8 mouse cellular contexts compared by ENCODE assay signal in genomic region chr14:46882431-46883067, GRCm38 (mm10). TPM values are rescaled to one million over a fixed set of nuclear protein-coding genes. Genes with fewer than 3 reads are reported as not detected.
A peak's percentile ranks its signal among the peaks of the same experiment; 100 is the strongest.
DNase-seq lines count a peak whose midpoint lies in the region; ATAC-seq and TF ChIP-seq lines count a peak whose summit lies in the region.

Samd4 (plus strand) TSS chr14:46882854.

- H3K27me3 ChIP-seq in forebrain, embryonic 13.5 days = peaks cover 11% of the 10 kb centered on the region; the same call in 1 of the 2 replicates
- no peaks in the 10 kb centered on the region for H3K27me3 ChIP-seq in heart, embryonic 16.5 days (ENCODE audit: control insufficient read depth, insufficient read depth, low read length)
- H3K27me3 ChIP-seq in liver, embryonic 14.5 days (ENCODE audit: control insufficient read depth, insufficient read depth, low read length) = peaks cover 59% of the 10 kb centered on the region
- H3K27me3 ChIP-seq in neural tube, embryonic 11.5 days (ENCODE audit: control insufficient read depth, insufficient read depth, low read length) = peaks cover 2% of the 10 kb centered on the region; the same call in 1 of the 2 replicates

- H3K9ac ChIP-seq in forebrain, embryonic 13.5 days = peak within 1 kb of the TSS; percentile 69
- H3K9ac ChIP-seq in heart, embryonic 16.5 days (ENCODE audit: low read length) = peak within 1 kb of the TSS; percentile 95
- no peak within 1 kb of the TSS for H3K9ac ChIP-seq in liver, embryonic 14.5 days (replicated peaks)
- H3K9ac ChIP-seq in neural tube, embryonic 11.5 days (ENCODE audit: low read length) = peak within 1 kb of the TSS; percentile 65

- peak within 1 kb of the TSS; percentile 98 for H3K4me2 ChIP-seq in forebrain, embryonic 13.5 days
- H3K4me2 ChIP-seq in heart, embryonic 16.5 days (ENCODE audit: low read depth, low read length) = peak within 1 kb of the TSS; percentile 92
- peak within 1 kb of the TSS; percentile 59 for H3K4me2 ChIP-seq in liver, embryonic 14.5 days (ENCODE audit: low read depth)
- H3K4me2 ChIP-seq in neural tube, embryonic 11.5 days (ENCODE audit: low read depth) = peak within 1 kb of the TSS; percentile 96

- peak; percentile 42 for ATAC-seq in CD4-positive, CD25-positive, alpha-beta regulatory T cell, adult 4 months
- peak; percentile 28 for ATAC-seq in cerebellum, adult (ENCODE audit: insufficient number of reproducible peaks, low FRiP score, low TSS enrichment)
- ATAC-seq in forebrain, embryonic 13.5 days = peak; percentile 78
- ATAC-seq in heart, embryonic 16.5 days (replicated peaks; ENCODE audit: extremely low read depth, insufficient read depth, low FRiP score) = peak; percentile 81
- ATAC-seq in liver, embryonic 14.5 days (ENCODE audit: insufficient read depth) = peak; percentile 55; the same call in 1 of the 2 replicates
- peak; percentile 65 for ATAC-seq in neural tube, embryonic 11.5 days (ENCODE audit: insufficient read depth, low FRiP score, low TSS enrichment)

- H3K4me1 ChIP-seq in forebrain, embryonic 13.5 days = peaks cover 27% of the 10 kb centered on the region
- peaks cover 24% of the 10 kb centered on the region for H3K4me1 ChIP-seq in heart, embryonic 16.5 days (ENCODE audit: control insufficient read depth, insufficient read depth, low read length)
- H3K4me1 ChIP-seq in liver, embryonic 14.5 days (replicated peaks; ENCODE audit: control insufficient read depth in 2 of 2, insufficient read depth in 2 of 2, low read length in 1 of 2) = 0 out of 4 replicates have a peak, but pooled peaks cover 0 to 2% of the 10 kb centered on the region in 2 experiments
- peaks cover 12% of the 10 kb centered on the region for H3K4me1 ChIP-seq in neural tube, embryonic 11.5 days (ENCODE audit: control insufficient read depth, insufficient read depth, low read length)

- no peaks in the 10 kb centered on the region for H3K36me3 ChIP-seq in forebrain, embryonic 13.5 days (ENCODE audit: poor library complexity, severe bottlenecking)
- 0 out of 2 replicates have a peak, but pooled peaks cover 4% of the 10 kb centered on the region for H3K36me3 ChIP-seq in heart, embryonic 16.5 days (ENCODE audit: control insufficient read depth, insufficient read depth)
- no peaks in the 10 kb centered on the region for H3K36me3 ChIP-seq in liver, embryonic 14.5 days (replicated peaks; ENCODE audit: control insufficient read depth, insufficient read depth, low read depth)
- no peaks in the 10 kb centered on the region for H3K36me3 ChIP-seq in neural tube, embryonic 11.5 days (ENCODE audit: control insufficient read depth, insufficient read depth, low read length)

- H3K4me3 ChIP-seq in forebrain, embryonic 13.5 days = peak within 1 kb of the TSS; percentile 64
- peak within 1 kb of the TSS; percentile 87 for H3K4me3 ChIP-seq in heart, embryonic 16.5 days (ENCODE audit: low read length)
- peak within 1 kb of the TSS; percentile 26 to 36 for H3K4me3 ChIP-seq in liver, embryonic 14.5 days (ENCODE audit: insufficient read depth in 1 of 2, low read depth in 2 of 2, low read length in 2 of 2)
- peak within 1 kb of the TSS; percentile 62 for H3K4me3 ChIP-seq in neural tube, embryonic 11.5 days (ENCODE audit: low read depth, low read length)

- peak within 1 kb of the TSS; percentile 55 for H3K27ac ChIP-seq in forebrain, embryonic 13.5 days
- peak within 1 kb of the TSS; percentile 99 for H3K27ac ChIP-seq in heart, embryonic 16.5 days (ENCODE audit: low read length)
- H3K27ac ChIP-seq in liver, embryonic 14.5 days = no peak within 1 kb of the TSS
- peak within 1 kb of the TSS; percentile 72 for H3K27ac ChIP-seq in neural tube, embryonic 11.5 days (ENCODE audit: low read depth, low read length)

- H3K9me3 ChIP-seq in forebrain, embryonic 13.5 days (replicated peaks) = no peaks in the 10 kb centered on the region
- no peaks in the 10 kb centered on the region for H3K9me3 ChIP-seq in heart, embryonic 16.5 days (replicated peaks; ENCODE audit: control insufficient read depth, low read length)
- no peaks in the 10 kb centered on the region for H3K9me3 ChIP-seq in liver, embryonic 14.5 days (ENCODE audit: control insufficient read depth, low read length)
- no peaks in the 10 kb centered on the region for H3K9me3 ChIP-seq in neural tube, embryonic 11.5 days (ENCODE audit: control insufficient read depth, low read length)

- under 1% methylated on average over 46 of the region's 54 CpGs for WGBS in forebrain, embryonic 13.5 days
- 2% methylated on average over 51 of the region's 54 CpGs for WGBS in heart, embryonic 16.5 days
- WGBS in liver, embryonic 14.5 days (ENCODE audit: insufficient replicate concordance) = 1% methylated on average over 48 of the region's 54 CpGs
- WGBS in neural tube, embryonic 11.5 days = under 1% methylated on average over 37 of the region's 54 CpGs

- no peak for TF ChIP-seq EP300 in liver, embryonic 14.5 days (IDR thresholded peaks at IDR 0.05; ENCODE audit: low read depth)

- DNase-seq in kidney, postnatal 14 days = peak; percentile 90
- DNase-seq in liver, embryonic 14.5 days (ENCODE audit: low read depth in 3 of 3, low spot score in 3 of 3) = no peak
- DNase-seq in neural tube, embryonic 11.5 days (ENCODE audit: low spot score) = peak; percentile 84
- DNase-seq in testis, postnatal 10 days (ENCODE audit: low spot score) = peak; percentile 83

- peak; percentile 29 for TF ChIP-seq CTCF in liver, embryonic 14.5 days (IDR thresholded peaks at IDR 0.05; ENCODE audit: low read depth)

RNA-seq across cellular contexts. Expression of gene Samd4, which starts in this region (rescaled TPM):
- polyA plus RNA-seq in CD4-positive, CD25-positive, alpha-beta regulatory T cell, adult 4 months (2017; shearing (Covaris generic)) = not detected
- polyA plus RNA-seq in forebrain, embryonic 13.5 days (2015; fragmentation: Nextera tagmentation; extraction: Ambion mirVana) = 5.2 and 5.8 TPM in 2 replicates
- polyA plus RNA-seq in heart, embryonic 16.5 days (2015; fragmentation: Nextera tagmentation; extraction: Ambion mirVana) = 16.1 and 17.8 TPM in 2 replicates
- 0.37 and 0.39 TPM in 2 replicates for polyA plus RNA-seq in liver, embryonic 14.5 days (2012; rRNA removed)
- polyA plus RNA-seq in liver, embryonic 14.5 days (2014; fragmentation: Nextera tagmentation; extraction: Ambion mirVana) = 0.18 and 0.19 TPM in 2 replicates
- polyA plus RNA-seq in neural tube, embryonic 11.5 days (2014; fragmentation: Nextera tagmentation; extraction: Ambion mirVana) = 2.5 and 2.9 TPM in 2 replicates

Comparison
In these comparisons a context has a peak if more than half of its experiments do, and no peak if none do; other contexts are left out.
1. Peak in ATAC-seq in CD4-positive, CD25-positive, alpha-beta regulatory T cell, adult 4 months; RNA of the gene not detected or under 1 TPM.
2. Peak in ATAC-seq, H3K4me3 ChIP-seq and H3K4me2 ChIP-seq in liver, embryonic 14.5 days; RNA of the gene not detected or under 1 TPM.
3. ATAC-seq: peak in every context shown above with its lines; median percentile 81 in heart, embryonic 16.5 days; 78 in forebrain, embryonic 13.5 days; 65 in neural tube, embryonic 11.5 days; 55 in liver, embryonic 14.5 days; 42 in CD4-positive, CD25-positive, alpha-beta regulatory T cell, adult 4 months; 28 in cerebellum, adult.
4. H3K4me3 ChIP-seq: peak in every context shown above with its lines; median percentile 87 in heart, embryonic 16.5 days; 64 in forebrain, embryonic 13.5 days; 62 in neural tube, embryonic 11.5 days; 31 in liver, embryonic 14.5 days.
5. DNase-seq: peak in kidney, postnatal 14 days (single experiment), neural tube, embryonic 11.5 days (single experiment) and testis, postnatal 10 days (single experiment); none in liver, embryonic 14.5 days (0 of 3).
6. Peak in every context shown above with its lines, with median percentiles within 50 percentile points of each other: H3K4me2 ChIP-seq.